Mouse (Mus musculus) adipocyte (in vitro differentiated cells): ENCODE data around the gene Tfdp2.
"Not testable (repeated sequence)": the region's sequence is repeated elsewhere in the genome, so short reads cannot be mapped to it uniquely, and the experiment has no call there.

Experiments
- DNase-seq: peaks from one replicate; pipeline ENCODE4 v3.0.0-alpha.2; 2016; ENCODE audit warnings: low spot score

Gene Tfdp2

GRCm38 (mm10) chr9:96312074-96312473 lies 116.0 kb downstream of the Tfdp2 start:
- no peak for DNase-seq

GRCm38 (mm10) chr9:96319333-96319732 lies 123.3 kb downstream of the Tfdp2 start:
- no peak for DNase-seq

DNA sequence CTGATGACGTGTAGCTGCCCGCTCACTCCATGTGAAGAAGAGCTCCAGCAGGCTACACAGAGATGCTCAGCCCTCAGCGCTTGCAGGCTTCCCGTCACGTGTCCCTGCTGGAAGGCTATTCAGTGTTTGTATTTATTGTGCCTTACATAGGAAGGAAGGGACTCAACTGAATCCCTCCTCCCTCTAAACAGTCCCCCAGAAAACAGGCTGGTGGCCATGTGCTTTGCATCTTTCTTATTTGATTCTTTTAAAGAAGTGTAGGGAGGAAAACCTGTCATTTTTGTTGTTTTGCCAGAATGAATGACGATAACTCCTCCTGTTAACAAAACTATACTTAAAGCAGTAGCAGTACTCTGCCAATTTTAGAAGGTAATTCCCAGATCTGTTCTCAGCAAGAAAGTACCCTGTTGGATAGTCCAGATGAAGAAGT lies 124.5 kb downstream of the Tfdp2 start:
- DNase-seq = no peak

GRCm38 (mm10) chr9:96322411-96323152 lies 126.5 kb downstream of the Tfdp2 start:
- no peak for DNase-seq

- no peak for DNase-seq
Observed at GRCm38 (mm10) chr9:96324502-96324901, 128.4 kb downstream of the Tfdp2 start.

DNA sequence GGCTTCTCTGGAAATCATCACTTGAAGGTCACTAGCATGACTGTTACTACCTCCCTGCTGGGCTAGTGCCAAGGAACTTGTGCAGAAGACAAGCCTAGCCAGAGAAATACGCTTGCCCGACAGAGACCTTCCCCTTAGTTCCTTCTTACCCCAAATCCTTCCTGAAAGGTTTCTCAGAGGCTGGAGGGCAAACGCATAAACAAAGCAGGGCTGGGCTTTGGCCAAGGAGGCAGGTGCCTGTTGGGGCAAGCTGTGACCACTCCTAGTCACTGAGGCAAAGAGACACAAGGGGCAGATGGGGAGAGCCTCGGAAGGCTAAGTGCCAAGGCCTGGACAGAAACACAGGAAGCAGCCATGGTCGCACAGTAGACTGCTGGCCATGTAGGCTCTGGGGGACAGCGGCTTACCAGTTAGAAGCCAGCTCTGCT lies 130.4 kb downstream of the Tfdp2 start:
- DNase-seq = peak; percentile 77

DNA sequence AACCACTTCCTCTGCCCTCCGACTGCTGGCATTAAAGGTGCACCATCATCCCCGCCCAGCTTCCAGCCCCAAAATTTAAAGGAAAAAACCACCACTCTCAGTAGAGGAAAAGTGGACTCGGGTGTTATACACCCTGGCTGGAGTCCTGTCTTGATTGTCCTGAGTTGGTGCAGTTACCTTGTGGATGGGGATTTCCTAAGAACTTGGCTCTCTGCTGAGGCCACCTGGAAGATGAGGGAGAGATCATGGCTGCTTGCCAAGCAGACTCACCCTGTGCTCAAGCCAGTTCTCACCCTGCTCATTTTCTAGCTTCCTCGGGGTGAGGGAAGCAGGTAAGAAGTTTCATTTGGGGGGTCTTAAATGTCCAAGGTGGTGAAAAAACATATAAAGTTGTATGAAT lies 132.2 kb downstream of the Tfdp2 start:
- DNase-seq = no peak

- DNase-seq = no peak
Observed at GRCm38 (mm10) chr9:96331146-96331545, 135.1 kb downstream of the Tfdp2 start.

DNA sequence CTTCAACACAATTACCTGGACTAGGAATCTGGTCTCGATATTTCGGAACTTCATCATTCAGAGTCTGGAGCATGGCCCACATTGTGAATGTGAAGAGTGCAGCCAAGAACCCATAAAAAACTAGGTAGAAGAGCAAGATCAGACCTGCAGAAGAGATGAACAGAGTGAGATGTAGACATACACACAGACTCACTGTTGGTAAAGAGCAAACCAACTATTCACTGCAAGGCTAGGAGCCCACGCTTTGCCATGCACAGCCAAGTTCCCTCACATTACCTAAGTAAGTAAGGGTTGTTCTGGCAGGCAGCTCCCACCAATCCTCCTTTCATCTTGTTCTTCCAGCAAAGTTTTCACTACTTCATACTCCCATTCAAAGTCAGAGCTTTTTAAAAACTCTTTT lies 149.7 kb downstream of the Tfdp2 start:
- DNase-seq = no peak

DNA sequence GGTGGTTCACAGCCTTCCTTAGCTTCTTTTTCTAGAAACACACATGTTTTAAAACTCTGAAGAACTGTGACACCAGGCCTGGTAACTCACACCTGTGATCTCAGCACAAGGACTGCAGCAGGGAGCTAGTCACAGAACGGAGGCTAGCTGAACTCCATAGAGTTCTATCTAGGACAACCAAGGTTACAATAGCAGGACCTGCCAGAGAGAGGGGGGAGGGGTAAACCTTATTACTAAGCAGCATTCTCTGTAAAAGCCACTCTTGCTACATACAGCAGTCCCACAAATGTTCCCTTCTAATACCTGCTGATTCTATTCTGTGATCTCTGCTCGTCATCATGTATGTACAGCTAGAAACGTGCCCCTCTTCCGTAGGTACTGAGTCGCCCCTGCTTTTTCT lies 152.8 kb downstream of the Tfdp2 start:
- DNase-seq = no peak

- peak; percentile 72 for DNase-seq
Observed at GRCm38 (mm10) chr9:96350010-96350409, 153.9 kb downstream of the Tfdp2 start.

- no peak for DNase-seq
Observed at GRCm38 (mm10) chr9:96350476-96350875, 154.4 kb downstream of the Tfdp2 start.

DNA sequence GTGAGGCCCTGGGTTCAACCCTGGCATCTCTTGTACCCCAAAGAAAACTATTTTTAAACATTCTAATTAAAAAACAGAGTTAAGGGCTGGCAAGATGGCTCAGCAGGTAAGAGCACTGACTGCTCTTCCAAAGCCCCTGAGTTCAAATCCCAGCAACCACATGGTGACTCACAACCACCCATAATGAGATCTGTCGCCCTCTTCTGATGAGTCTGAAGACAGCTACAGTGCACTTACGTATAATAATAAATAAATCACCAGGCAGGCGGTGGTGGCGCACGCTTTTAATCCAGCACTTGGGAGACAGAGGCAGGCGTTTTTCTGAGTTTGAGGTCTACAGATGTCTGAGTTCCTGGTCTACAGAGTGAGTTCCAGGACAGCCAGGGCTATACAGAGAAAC lies 155.7 kb downstream of the Tfdp2 start:
- DNase-seq = not testable (repeated sequence)

GRCm38 (mm10) chr9:96353121-96353769 lies 157.2 kb downstream of the Tfdp2 start:
- DNase-seq = no peak

DNA sequence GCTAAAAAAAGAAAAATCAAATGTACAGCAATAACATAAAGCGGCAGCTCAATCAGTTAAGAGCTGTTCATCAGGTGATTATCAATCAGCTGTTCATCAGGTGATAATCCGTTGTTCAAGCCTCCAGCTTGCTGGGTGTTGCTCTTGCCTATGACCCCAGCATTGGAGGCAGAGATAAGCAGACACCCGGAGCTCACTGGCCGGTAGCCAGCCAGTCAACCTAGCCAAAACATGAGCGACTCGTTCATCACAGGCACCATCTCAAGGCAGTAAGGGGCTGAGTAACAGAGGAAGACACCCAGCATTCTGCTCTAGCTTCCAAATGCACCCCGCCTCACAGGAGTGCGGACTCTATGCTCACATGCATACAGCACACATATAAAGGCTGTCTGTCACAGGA lies 157.7 kb downstream of the Tfdp2 start:
- DNase-seq = peak; percentile 57

DNA sequence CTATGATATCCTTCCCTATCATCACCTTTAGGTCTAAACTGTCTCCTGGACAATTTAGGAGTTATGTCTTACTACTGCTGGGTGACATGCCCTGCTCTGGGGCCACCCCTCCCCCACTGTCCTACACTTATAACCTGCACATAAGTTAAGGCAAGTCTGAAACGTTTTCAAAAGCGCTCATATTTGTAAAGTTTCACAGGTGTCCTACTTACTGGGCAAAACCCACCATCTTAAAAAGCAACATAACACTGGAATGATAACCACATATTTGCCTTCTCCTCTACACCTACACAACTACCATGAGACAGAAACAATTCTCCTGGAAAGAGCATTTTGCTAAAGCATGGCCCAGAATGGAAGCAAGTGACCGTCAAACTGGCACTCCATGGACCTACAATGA lies 164.0 kb downstream of the Tfdp2 start:
- no peak for DNase-seq

DNA sequence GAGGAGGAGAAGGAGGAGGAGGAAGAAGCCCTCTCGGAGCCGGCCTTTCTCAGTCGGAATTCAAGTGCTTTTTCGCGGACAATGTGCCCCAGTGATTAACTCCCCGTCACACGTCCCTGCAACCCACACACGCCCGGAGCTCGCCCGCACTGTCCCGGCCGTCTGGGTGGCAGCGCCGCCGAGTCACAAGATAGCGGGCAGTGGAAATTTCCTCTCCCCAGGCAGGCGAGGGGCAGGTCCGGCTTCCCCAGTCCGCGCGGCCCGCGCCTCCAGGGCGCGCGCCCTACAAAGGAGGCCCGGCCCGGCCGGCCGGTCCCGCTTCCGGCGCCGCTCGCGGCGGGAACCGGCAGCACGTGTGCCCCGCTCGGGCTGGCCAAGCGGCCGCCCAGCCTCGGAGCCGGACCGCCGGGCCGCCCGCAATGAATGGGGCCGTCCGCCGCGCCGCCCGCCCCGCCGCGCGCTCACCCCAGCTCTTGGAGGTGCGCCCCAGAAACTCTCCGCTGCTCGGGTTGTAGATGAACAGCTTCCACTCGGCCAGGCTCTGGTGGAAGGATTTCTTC lies 167.6 kb downstream of the Tfdp2 start:
- DNase-seq = peak; percentile 53

GRCm38 (mm10) chr9:96364141-96364838 lies 168.2 kb downstream of the Tfdp2 start, which contains the start of gene Atp1b3:
Gene Atp1b3 (minus strand): TSS chr9:96364442.
- peak; percentile 93 for DNase-seq

- peak; percentile 73 for DNase-seq
Observed at GRCm38 (mm10) chr9:96365271-96365872, 169.3 kb downstream of the Tfdp2 start.

GRCm38 (mm10) chr9:96369654-96370384 lies 173.7 kb downstream of the Tfdp2 start:
- DNase-seq = no peak

DNA sequence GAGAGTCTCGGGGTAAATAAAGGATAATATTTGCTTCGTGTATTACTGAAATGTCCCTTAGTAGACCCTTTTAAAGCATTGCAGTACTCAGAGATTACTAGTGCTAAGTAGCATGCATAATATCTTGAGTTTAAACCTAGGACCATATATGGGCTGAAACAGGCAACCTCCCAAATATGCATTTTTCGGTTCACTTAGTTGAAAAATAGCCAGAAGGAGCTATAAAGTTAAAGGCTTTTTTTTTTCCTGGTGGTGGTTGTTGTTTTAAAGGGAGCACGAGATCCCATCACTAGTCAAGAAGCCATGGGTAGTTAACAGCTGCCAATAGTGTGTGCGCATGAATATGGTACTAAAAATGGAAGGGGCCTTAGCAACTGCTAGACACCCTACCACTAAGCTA lies 175.0 kb downstream of the Tfdp2 start:
- DNase-seq = no peak
